Mouse (Mus musculus) stomach, postnatal 0 days (tissue): ENCODE results near the gene 4930435E12Rik.

Experiments used
- CTCF ChIP-seq: IDR thresholded peaks from 2 replicates; pipeline ENCODE4 v1.5.1; 2016; ENCODE audit warnings: antibody characterized with exemption, low read depth, mild to moderate bottlenecking, moderate library complexity
- EP300 ChIP-seq: optimal IDR thresholded peaks from 2 replicates; pipeline ENCODE3; 2016; ENCODE audit warnings: antibody characterized with exemption

GRCm38 (mm10) chr16:38810196-38810595 lies 18.4 kb downstream of the 4930435E12Rik start:
- TF ChIP-seq CTCF (no peak), EP300 (no peak)
